Mouse (Mus musculus): ENCODE data around the gene Pdzd8.

DNA sequence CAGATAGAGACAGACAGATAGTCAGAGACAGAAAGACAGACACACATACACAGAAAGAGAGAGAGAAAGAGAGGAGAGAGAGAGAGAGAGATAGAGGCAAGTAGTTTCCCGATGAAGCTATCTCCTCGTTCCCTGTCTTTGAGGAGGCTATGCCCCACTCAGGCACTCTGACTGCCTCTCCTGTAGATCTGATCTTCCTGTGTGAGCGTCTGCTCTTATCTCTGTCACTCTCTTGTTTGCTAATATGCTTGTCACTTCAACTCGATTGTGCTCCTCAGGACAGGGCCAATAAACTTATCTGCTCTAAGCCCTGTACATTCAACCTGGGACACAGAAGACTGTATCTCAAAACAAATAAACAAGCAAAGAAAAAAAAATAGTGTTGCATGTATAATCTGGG lies 13.6 kb upstream of the Pdzd8 start:
- TF ChIP-seq POLR2A (IDR thresholded peaks at IDR 0.05; ENCODE audit: borderline replicate concordance, extremely low read depth, low read depth, low read length): no peak
- no peak for TF ChIP-seq CTCF (IDR thresholded peaks at IDR 0.05; ENCODE audit: insufficient read depth, low read length)

Measured in lung, adult 2 months (tissue).